Mouse (Mus musculus): ENCODE results near the gene Dlgap4. TPM values are rescaled to one million over a fixed set of nuclear protein-coding genes. Genes with fewer than 3 reads are reported as not detected.

The Dlgap4 gene
- polyA plus RNA-seq, 1 experiment from 2014 or later = 201 TPM

DNA sequence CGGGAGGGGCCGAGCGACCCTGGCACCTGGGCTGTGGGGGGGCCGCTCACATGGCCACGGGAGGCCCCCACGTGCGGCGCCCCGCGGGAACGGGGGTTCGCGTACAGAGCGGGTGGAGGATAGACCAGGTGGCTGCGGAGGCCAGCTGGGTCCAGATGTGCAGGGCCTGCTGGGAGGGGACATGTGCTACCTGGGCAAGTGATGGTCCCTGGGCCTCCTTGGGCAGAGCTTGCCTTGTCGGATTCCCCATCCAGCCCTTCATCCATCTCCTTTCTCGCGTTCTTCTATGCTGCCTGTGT is 702 bp downstream of the Dlgap4 start:
- Histone ChIP-seq H3K9me3 (ENCODE audit: control insufficient read depth, low read length) (no peaks in the 10 kb centered on the region), H3K36me3 (ENCODE audit: control insufficient read depth, insufficient read depth, low read length) (no peaks in the 10 kb centered on the region), H3K9ac (ENCODE audit: low read depth, low read length) (peak overlapping the region; percentile 86), H3K27ac (ENCODE audit: low read depth, low read length) (peak overlapping the region; percentile 70), H3K27me3 (replicated peaks; ENCODE audit: control insufficient read depth, insufficient read depth, low read length) (no peaks in the 10 kb centered on the region), H3K4me2 (ENCODE audit: low read length) (peak overlapping the region; percentile 82), H3K4me1 (ENCODE audit: control insufficient read depth, insufficient read depth, low read depth, low read length) (peaks cover 6% of the 10 kb centered on the region), H3K4me3 (ENCODE audit: low read length) (peak overlapping the region; percentile 78)
- 3% methylated on average over 18 of the region's 18 CpGs for WGBS
- ATAC-seq = peak; percentile 15; the same call in 1 of the 2 replicates

DNA sequence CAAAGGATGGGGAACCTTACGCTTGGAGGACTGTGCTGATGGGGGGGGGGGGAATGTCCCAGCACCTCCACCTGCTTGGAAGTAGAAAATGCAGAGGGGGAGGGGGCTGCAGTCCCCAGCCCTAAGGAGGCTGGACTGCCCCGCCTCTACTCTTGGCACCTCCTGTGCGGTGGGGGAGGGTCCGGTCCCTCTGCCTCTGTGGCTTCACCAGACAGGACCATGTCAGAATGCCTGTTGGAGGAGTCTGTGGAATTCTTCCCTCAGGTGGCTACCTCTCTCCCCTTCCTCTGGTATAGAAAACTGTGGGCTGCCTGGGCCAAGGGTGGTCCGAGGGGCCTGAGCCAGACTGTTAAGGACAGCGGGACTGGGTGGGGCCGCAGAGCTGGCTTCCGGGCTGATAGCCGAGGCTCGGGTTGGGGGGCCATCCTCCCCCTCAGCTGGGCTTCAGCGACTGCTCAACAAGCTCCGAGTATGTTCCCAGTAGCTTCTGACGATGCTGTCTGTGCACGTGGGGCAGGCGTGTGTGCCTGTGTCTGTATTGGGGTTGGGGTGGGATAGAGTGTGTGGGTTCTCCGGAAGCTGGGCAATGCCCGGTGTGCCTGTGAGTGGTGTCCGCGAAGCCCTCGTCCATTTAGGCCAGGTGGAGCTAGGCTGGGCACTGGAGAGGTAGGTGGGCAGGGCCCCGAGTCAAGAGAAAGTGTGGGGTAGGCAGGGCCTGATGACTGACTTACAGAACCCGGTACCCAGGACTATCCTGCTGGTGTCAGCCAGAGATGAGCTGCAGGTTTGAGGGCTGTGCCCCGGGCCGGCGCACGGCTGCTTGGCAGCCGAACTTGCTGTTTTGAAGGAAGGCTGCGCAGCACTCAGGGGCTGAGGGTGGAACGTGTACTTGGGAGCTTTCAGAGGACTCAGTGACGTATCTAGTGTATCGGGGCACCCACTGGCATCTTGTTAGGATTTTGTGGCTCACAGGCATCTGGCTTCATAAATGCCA is 1.5 kb downstream of the Dlgap4 start:
- peak overlapping the region; percentile 78 for H3K4me3 ChIP-seq (ENCODE audit: low read length)
- peak overlapping the region; percentile 86 for H3K9ac ChIP-seq (ENCODE audit: low read depth, low read length)
- H3K4me2 ChIP-seq (ENCODE audit: low read length) = peak overlapping the region; percentile 82
- peak; percentile 35; the same call in 1 of the 2 replicates for ATAC-seq
- H3K36me3 ChIP-seq (ENCODE audit: control insufficient read depth, insufficient read depth, low read length) = no peaks in the 10 kb centered on the region
- H3K4me1 ChIP-seq (ENCODE audit: control insufficient read depth, insufficient read depth, low read depth, low read length) = peaks cover 6% of the 10 kb centered on the region
- no peaks in the 10 kb centered on the region; the same call in 1 of the 2 replicates for H3K27me3 ChIP-seq (replicated peaks; ENCODE audit: control insufficient read depth, insufficient read depth, low read length)
- H3K9me3 ChIP-seq (ENCODE audit: control insufficient read depth, low read length) = no peaks in the 10 kb centered on the region
- no peak overlapping the region for H3K27ac ChIP-seq (ENCODE audit: low read depth, low read length)
- WGBS = 8% methylated on average over 31 of the region's 31 CpGs

DNA sequence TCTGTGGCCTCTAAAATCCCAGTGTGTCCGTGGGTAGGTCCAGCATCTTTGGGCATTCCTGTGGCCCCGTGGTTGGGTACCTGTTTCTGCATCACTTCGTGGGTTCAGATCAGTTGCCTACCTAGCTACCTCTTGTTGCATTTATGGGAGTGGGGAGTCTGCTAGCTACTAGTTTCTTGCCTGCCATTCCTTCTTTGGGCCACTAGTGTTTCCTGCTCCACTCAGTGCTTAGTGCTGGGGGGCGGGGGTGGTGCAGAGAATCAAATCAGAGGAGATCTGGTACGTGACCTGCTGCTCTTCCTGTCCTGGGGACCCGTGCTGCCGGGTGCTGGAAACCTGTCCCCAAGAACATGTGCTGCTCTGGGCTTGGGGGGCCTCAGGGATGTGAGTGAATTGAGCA is 3.0 kb downstream of the Dlgap4 start:
- H3K4me3 ChIP-seq (ENCODE audit: low read length) = no peak overlapping the region
- no peaks in the 10 kb centered on the region; the same call in 1 of the 2 replicates for H3K27me3 ChIP-seq (replicated peaks; ENCODE audit: control insufficient read depth, insufficient read depth, low read length)
- no peak overlapping the region for H3K27ac ChIP-seq (ENCODE audit: low read depth, low read length)
- WGBS = 77% methylated on average over 7 of the region's 7 CpGs
- H3K9ac ChIP-seq (ENCODE audit: low read depth, low read length) = no peak overlapping the region
- no peak overlapping the region for H3K4me2 ChIP-seq (ENCODE audit: low read length)
- H3K4me1 ChIP-seq (ENCODE audit: control insufficient read depth, insufficient read depth, low read depth, low read length) = peaks cover 6% of the 10 kb centered on the region
- no peaks in the 10 kb centered on the region for H3K9me3 ChIP-seq (ENCODE audit: control insufficient read depth, low read length)
- no peaks in the 10 kb centered on the region for H3K36me3 ChIP-seq (ENCODE audit: control insufficient read depth, insufficient read depth, low read length)
- no peak for ATAC-seq

DNA sequence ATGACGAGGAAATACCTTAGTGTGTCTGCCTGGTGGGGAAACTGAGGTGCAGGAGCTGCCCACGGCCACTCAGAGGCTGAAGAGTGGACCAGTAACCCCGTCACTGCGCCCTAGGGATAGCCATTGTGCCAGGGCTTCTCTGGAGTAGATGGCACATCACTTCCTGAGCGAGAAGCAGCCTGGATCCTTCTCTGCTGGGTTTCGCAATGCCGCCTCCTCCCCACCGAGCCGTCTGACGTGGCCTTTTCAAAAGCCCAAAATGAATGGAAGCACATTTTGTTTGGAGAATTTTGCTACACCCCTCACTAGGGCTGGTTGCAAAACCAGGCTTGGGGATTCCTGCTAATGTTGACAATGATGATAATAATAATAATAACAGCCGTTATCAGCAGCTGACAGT is 4.0 kb downstream of the Dlgap4 start:
- no peak overlapping the region for H3K4me3 ChIP-seq (ENCODE audit: low read length)
- no peak overlapping the region for H3K27ac ChIP-seq (ENCODE audit: low read depth, low read length)
- H3K36me3 ChIP-seq (ENCODE audit: control insufficient read depth, insufficient read depth, low read length) = no peaks in the 10 kb centered on the region
- H3K9me3 ChIP-seq (ENCODE audit: control insufficient read depth, low read length) = no peaks in the 10 kb centered on the region
- H3K4me1 ChIP-seq (ENCODE audit: control insufficient read depth, insufficient read depth, low read depth, low read length) = peaks cover 6% of the 10 kb centered on the region
- no peaks in the 10 kb centered on the region; the same call in 1 of the 2 replicates for H3K27me3 ChIP-seq (replicated peaks; ENCODE audit: control insufficient read depth, insufficient read depth, low read length)
- ATAC-seq = no peak
- H3K9ac ChIP-seq (ENCODE audit: low read depth, low read length) = no peak overlapping the region
- no peak overlapping the region for H3K4me2 ChIP-seq (ENCODE audit: low read length)
- WGBS = 21% methylated on average over 11 of the region's 11 CpGs

DNA sequence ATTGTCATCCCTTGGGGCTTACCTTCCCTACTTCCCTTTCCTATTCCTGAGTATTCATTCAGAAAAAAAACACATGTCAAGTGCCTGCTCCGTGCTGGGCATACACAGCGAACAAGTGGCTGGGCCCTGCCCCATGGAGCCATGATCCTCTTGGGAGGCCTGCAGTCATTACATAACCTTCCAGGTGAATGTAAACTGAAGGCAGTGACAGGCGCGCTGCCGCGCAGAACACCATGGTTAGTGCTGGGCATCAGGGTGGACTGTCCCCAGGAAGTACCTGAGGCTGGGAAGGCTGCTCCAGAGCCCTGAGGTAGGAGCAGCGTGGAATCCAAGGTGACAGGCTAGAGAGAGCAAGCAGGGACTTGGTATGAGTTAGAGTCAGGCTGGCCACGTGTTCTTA is 7.4 kb downstream of the Dlgap4 start:
- H3K4me1 ChIP-seq (ENCODE audit: control insufficient read depth, insufficient read depth, low read depth, low read length) = no peaks in the 10 kb centered on the region; the same call in 1 of the 2 replicates
- H3K4me2 ChIP-seq (ENCODE audit: low read length) = no peak overlapping the region
- H3K4me3 ChIP-seq (ENCODE audit: low read length) = no peak overlapping the region
- no peak for ATAC-seq
- H3K9me3 ChIP-seq (ENCODE audit: control insufficient read depth, low read length) = no peaks in the 10 kb centered on the region
- 84% methylated on average over 8 of the region's 8 CpGs for WGBS
- no peaks in the 10 kb centered on the region for H3K36me3 ChIP-seq (ENCODE audit: control insufficient read depth, insufficient read depth, low read length)
- no peaks in the 10 kb centered on the region; the same call in 1 of the 2 replicates for H3K27me3 ChIP-seq (replicated peaks; ENCODE audit: control insufficient read depth, insufficient read depth, low read length)
- H3K27ac ChIP-seq (ENCODE audit: low read depth, low read length) = no peak overlapping the region
- H3K9ac ChIP-seq (ENCODE audit: low read depth, low read length) = no peak overlapping the region

DNA sequence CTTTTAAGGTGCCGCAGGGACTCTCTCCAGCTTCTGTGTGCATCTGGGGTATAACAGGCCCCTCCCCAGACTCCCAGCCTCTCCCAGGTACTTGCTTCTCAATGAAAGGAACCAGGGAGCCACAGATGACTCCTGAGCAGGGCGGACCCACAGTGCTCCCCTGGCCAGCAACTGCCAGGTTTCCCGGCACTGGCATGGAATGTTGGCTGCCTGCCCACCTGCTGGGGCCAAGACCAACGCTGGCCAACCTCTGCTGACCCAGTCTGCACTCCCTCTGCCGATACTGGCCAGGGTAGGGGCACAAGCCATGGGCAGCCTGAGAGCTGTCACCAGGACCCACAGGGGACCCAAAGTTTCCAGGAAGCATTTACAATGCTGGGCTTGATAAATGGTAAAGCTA is 7.9 kb downstream of the Dlgap4 start:
- Histone ChIP-seq H3K27ac (ENCODE audit: low read depth, low read length) (no peak overlapping the region), H3K4me2 (ENCODE audit: low read length) (no peak overlapping the region), H3K4me1 (ENCODE audit: control insufficient read depth, insufficient read depth, low read depth, low read length) (no peaks in the 10 kb centered on the region; the same call in 1 of the 2 replicates), H3K9me3 (ENCODE audit: control insufficient read depth, low read length) (no peaks in the 10 kb centered on the region), H3K36me3 (ENCODE audit: control insufficient read depth, insufficient read depth, low read length) (no peaks in the 10 kb centered on the region), H3K9ac (ENCODE audit: low read depth, low read length) (no peak overlapping the region), H3K4me3 (ENCODE audit: low read length) (no peak overlapping the region), H3K27me3 (replicated peaks; ENCODE audit: control insufficient read depth, insufficient read depth, low read length) (no peaks in the 10 kb centered on the region; the same call in 1 of the 2 replicates)
- no peak for ATAC-seq
- WGBS = 42% methylated on average over 5 of the region's 5 CpGs

DNA sequence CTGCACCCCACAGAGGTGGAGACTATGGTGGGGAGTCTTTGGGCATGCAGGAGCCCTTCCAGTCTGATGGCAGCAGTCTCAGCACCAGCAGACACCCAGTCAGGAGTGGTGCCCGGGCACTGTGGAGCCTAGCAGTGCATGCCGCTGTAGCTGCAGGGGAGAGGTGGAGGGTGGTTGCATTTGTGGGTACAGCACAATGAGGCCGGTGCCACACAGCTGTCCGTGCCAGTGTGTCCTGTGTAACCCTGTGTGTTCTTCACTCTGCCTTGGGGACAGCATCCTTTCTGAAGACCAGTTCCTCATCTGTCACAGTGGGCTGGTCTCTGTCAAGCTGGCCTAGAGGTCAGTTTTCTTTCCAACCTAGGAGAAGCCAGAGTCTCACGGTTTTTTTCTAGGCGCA is 8.7 kb downstream of the Dlgap4 start:
- H3K4me1 ChIP-seq (ENCODE audit: control insufficient read depth, insufficient read depth, low read depth, low read length) = no peaks in the 10 kb centered on the region; the same call in 1 of the 2 replicates
- no peaks in the 10 kb centered on the region for H3K9me3 ChIP-seq (ENCODE audit: control insufficient read depth, low read length)
- no peak overlapping the region for H3K27ac ChIP-seq (ENCODE audit: low read depth, low read length)
- no peak overlapping the region for H3K9ac ChIP-seq (ENCODE audit: low read depth, low read length)
- 86% methylated on average over 6 of the region's 6 CpGs for WGBS
- no peak overlapping the region for H3K4me3 ChIP-seq (ENCODE audit: low read length)
- H3K4me2 ChIP-seq (ENCODE audit: low read length) = no peak overlapping the region
- no peaks in the 10 kb centered on the region for H3K36me3 ChIP-seq (ENCODE audit: control insufficient read depth, insufficient read depth, low read length)
- no peaks in the 10 kb centered on the region; the same call in 1 of the 2 replicates for H3K27me3 ChIP-seq (replicated peaks; ENCODE audit: control insufficient read depth, insufficient read depth, low read length)
- no peak for ATAC-seq

DNA sequence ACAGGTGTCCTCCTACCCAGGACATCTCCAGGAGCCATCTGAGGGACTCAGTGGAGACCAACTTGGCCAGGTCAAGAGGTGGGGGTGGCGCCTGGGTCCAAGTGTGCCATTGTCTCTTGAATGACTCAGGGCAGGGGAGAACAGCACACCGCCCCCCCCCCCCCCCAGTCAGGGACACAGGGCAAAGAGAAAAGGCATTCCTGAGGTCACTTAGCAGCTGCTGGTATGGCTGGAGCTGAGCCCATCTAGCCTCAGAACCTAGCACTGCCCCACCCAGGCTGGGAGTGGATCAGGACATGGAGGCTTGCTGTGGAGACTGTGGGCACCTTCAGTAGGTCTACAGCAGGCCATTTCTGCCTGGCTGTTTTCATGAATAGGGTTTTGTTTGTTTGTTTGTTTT is 9.7 kb downstream of the Dlgap4 start:
- H3K4me2 ChIP-seq (ENCODE audit: low read length) = no peak overlapping the region
- WGBS = 95% methylated on average over 2 of the region's 2 CpGs
- H3K9me3 ChIP-seq (ENCODE audit: control insufficient read depth, low read length) = no peaks in the 10 kb centered on the region
- H3K27ac ChIP-seq (ENCODE audit: low read depth, low read length) = no peak overlapping the region
- no peaks in the 10 kb centered on the region; the same call in 1 of the 2 replicates for H3K4me1 ChIP-seq (ENCODE audit: control insufficient read depth, insufficient read depth, low read depth, low read length)
- H3K4me3 ChIP-seq (ENCODE audit: low read length) = no peak overlapping the region
- H3K27me3 ChIP-seq (replicated peaks; ENCODE audit: control insufficient read depth, insufficient read depth, low read length) = no peaks in the 10 kb centered on the region; the same call in 1 of the 2 replicates
- no peak for ATAC-seq
- H3K36me3 ChIP-seq (ENCODE audit: control insufficient read depth, insufficient read depth, low read length) = no peaks in the 10 kb centered on the region
- no peak overlapping the region for H3K9ac ChIP-seq (ENCODE audit: low read depth, low read length)

DNA sequence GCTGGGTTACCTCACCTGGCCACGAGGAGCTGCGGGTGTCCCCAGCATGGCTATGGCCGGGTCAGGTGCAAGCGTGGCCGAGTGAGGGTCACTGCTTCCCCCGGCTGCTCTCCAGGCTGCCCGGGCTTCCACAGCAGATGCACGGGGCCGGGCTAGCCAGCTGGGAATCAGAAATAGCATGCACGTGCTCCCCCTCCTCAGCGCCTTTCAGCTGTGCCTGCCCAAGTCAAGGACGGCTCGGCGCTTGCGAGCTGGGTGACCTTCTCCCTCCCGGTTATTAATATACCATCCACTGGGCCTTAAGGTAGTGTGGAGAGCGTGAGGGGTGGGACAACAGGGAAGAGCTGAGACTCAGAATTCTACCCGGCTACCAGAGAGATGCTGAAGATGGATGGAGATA is 11.8 kb downstream of the Dlgap4 start:
- Histone ChIP-seq H3K36me3 (ENCODE audit: control insufficient read depth, insufficient read depth, low read length) (no peaks in the 10 kb centered on the region), H3K27ac (ENCODE audit: low read depth, low read length) (no peak overlapping the region), H3K9me3 (ENCODE audit: control insufficient read depth, low read length) (no peaks in the 10 kb centered on the region), H3K4me1 (ENCODE audit: control insufficient read depth, insufficient read depth, low read depth, low read length) (no peaks in the 10 kb centered on the region; the same call in 1 of the 2 replicates), H3K4me3 (ENCODE audit: low read length) (no peak overlapping the region), H3K27me3 (replicated peaks; ENCODE audit: control insufficient read depth, insufficient read depth, low read length) (no peaks in the 10 kb centered on the region), H3K9ac (ENCODE audit: low read depth, low read length) (no peak overlapping the region), H3K4me2 (ENCODE audit: low read length) (no peak overlapping the region)
- 78% methylated on average over 18 of the region's 18 CpGs for WGBS
- ATAC-seq = no peak

Measured in hindbrain, embryonic 16.5 days (tissue).